Mouse (Mus musculus) liver, postnatal 0 days (tissue): ENCODE measurements around the gene Art2b. TPM values are rescaled to one million over a fixed set of nuclear protein-coding genes. Genes with fewer than 3 reads are reported as not detected.
"Not testable (repeated sequence)": the region's sequence is repeated elsewhere in the genome, so short reads cannot be mapped to it uniquely, and the experiment has no call there.

Experiments used
- ATAC-seq: fragments of 200-750 bp; cut with Nextera tagmentation; 2 replicates; pipeline ENCODE4 v1.8.0; 2017; ENCODE audit warnings: mild to moderate bottlenecking, moderate library complexity
- DNase-seq: peaks from one replicate; pipeline ENCODE4 v3.0.0-alpha.2; 2016
- H3K27ac ChIP-seq: fragments of 300-500 bp; sonication (generic); 2 replicates; pipeline ENCODE4 v1.5.1; 2014; ENCODE audit warnings: antibody characterized with exemption, moderate library complexity, mild to moderate bottlenecking, low read depth
- H3K27me3 ChIP-seq: fragments of 300-500 bp; sonication (generic); 2 replicates; pipeline ENCODE4 v1.6.1; 2014; ENCODE audit warnings: low read length, control low read depth, mixed read lengths; ENCODE audit not compliant: insufficient read depth
- H3K36me3 ChIP-seq: fragments of 300-500 bp; sonication (generic); replicated peaks from 2 replicates; pipeline ENCODE4 v1.6.1; 2014; ENCODE audit warnings: mild to moderate bottlenecking, control low read depth, low read length, moderate library complexity, mixed read lengths; ENCODE audit not compliant: insufficient read depth
- H3K4me1 ChIP-seq: fragments of 300-500 bp; sonication (generic); 2 replicates; pipeline ENCODE4 v1.6.1; 2014; ENCODE audit warnings: antibody characterized with exemption, mild to moderate bottlenecking, control low read depth; ENCODE audit not compliant: insufficient read depth
- H3K4me2 ChIP-seq: fragments of 300-500 bp; sonication (generic); 2 replicates; pipeline ENCODE4 v1.6.1; 2014; ENCODE audit warnings: low read depth, mild to moderate bottlenecking, low read length, moderate library complexity, mixed read lengths
- H3K4me3 ChIP-seq: fragments of 300-500 bp; sonication (generic); 2 replicates; pipeline ENCODE4 v1.5.1; 2014; ENCODE audit warnings: low read depth, low read length
- H3K9ac ChIP-seq: fragments of 300-500 bp; sonication (generic); replicated peaks from 2 replicates; pipeline ENCODE4 v1.6.1; 2014; ENCODE audit warnings: mild to moderate bottlenecking, moderate library complexity
- H3K9me3 ChIP-seq: fragments of 300-500 bp; sonication (generic); 2 replicates; pipeline ENCODE4 v1.6.1; 2016; ENCODE audit warnings: mild to moderate bottlenecking, control low read depth, low read length, mixed read lengths
- CTCF ChIP-seq: sonication (generic); IDR thresholded peaks from 2 replicates; pipeline ENCODE4 v1.5.1; 2016; ENCODE audit warnings: antibody characterized with exemption, low read depth
- EP300 ChIP-seq: IDR thresholded peaks from 2 replicates; pipeline ENCODE4 v1.6.1; 2016; ENCODE audit warnings: antibody characterized with exemption, low read depth, mild to moderate bottlenecking
- WGBS: fragments of 180-500 bp; shearing (Covaris S2); extraction: QIAGEN DNeasy Blood & Tissue Kit; methylation state at CpG from one replicate; pipeline ENCODE4 v1.1.7; 2014; ENCODE audit not compliant: insufficient replicate concordance; 5-methylcytosine and 5-hydroxymethylcytosine counted together
- polyA plus RNA-seq: library from polyadenylated mRNA; unstranded; fragments of >200 nt; fragmentation: Nextera tagmentation; extraction: Ambion mirVana; gene quantifications from 2 replicates; pipeline ENCODE4 v1.2.1, GENCODE M21; 2015

The Art2b gene
- polyA plus RNA-seq, 1 experiment from 2014 or later: 0.05 TPM

DNA sequence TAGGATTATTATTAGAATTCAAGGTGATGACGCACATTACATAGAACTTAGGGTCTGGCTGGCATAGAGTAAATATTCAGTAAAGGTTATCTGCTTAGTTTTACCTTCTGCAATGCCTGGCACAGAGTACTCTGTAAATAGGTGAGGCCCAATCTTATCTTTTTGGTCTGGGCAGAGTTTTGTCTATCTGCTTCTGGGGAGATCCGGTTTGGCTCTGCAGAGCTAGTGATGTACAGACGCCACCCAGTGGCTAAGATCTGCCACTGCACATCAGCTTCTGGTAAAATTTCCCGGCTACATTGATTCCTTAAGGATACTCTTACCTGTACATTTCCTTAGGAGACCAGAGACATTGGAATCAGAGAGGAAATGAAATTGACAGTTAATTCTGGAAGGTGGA lies 35.0 kb upstream of the Art2b start:
- H3K4me3 ChIP-seq: no peak overlapping the region
- no peaks in the 10 kb centered on the region for H3K36me3 ChIP-seq
- H3K9me3 ChIP-seq: no peaks in the 10 kb centered on the region
- H3K27ac ChIP-seq: no peak overlapping the region
- no peak overlapping the region for H3K4me2 ChIP-seq
- no peak for TF ChIP-seq EP300
- TF ChIP-seq CTCF: peak; percentile 81
- H3K4me1 ChIP-seq: peaks cover 5% of the 10 kb centered on the region; the same call in 1 of the 2 replicates
- 20% methylated on average over 4 of the region's 4 CpGs for WGBS
- DNase-seq: peak; percentile 49
- no peak overlapping the region for H3K9ac ChIP-seq
- no peak for ATAC-seq
- 0 out of 2 replicates have a peak, but pooled peaks cover 4% of the 10 kb centered on the region for H3K27me3 ChIP-seq

GRCm38 (mm10) chr7:101618273-101618672 lies 32.9 kb upstream of the Art2b start:
- Histone ChIP-seq H3K4me1 (peaks cover 5% of the 10 kb centered on the region; the same call in 1 of the 2 replicates), H3K4me2 (no peak overlapping the region), H3K27me3 (0 out of 2 replicates have a peak, but pooled peaks cover 4% of the 10 kb centered on the region), H3K4me3 (no peak overlapping the region), H3K9ac (no peak overlapping the region), H3K27ac (no peak overlapping the region), H3K9me3 (no peaks in the 10 kb centered on the region), H3K36me3 (no peaks in the 10 kb centered on the region)
- WGBS: 67% methylated on average over 7 of the region's 7 CpGs
- ATAC-seq: no peak
- TF ChIP-seq CTCF (no peak), EP300 (no peak)
- DNase-seq: no peak

DNA sequence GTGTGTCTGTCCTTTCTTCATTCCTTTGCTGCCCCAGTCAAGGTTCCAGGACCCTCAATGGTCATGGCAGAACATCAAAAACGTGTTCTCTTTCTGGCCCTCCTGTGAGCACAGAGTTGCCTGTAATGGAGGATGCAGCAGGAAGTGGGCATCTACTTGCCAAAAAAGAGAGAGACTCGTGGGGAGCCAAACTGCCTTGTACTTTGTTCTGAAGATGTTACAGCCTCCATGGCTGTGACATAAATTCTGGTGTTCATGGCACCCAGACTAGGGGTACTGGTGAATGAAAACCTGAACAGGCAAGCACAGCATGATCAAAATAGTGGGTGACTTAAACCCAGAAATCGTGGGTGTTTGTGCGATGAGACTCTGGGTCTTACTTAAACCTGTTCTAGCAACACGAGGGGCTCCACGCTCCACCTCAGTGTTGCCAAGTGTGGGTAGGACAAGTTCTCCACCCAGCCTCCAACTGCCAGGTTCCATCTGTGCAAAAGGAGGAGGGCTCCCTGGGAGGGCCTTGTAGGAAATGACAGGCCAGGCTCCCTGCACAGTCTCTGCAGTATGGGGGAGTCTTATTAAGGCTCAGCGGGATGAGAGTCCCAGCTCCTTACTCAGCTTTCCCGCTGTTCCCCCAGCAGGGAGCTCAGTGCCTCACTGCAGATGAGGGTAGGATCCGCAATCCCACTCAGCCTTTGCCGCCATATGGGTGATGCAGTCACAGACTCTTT lies 32.2 kb upstream of the Art2b start:
- 64% methylated on average over 10 of the region's 10 CpGs for WGBS
- H3K27ac ChIP-seq: no peak overlapping the region

DNA sequence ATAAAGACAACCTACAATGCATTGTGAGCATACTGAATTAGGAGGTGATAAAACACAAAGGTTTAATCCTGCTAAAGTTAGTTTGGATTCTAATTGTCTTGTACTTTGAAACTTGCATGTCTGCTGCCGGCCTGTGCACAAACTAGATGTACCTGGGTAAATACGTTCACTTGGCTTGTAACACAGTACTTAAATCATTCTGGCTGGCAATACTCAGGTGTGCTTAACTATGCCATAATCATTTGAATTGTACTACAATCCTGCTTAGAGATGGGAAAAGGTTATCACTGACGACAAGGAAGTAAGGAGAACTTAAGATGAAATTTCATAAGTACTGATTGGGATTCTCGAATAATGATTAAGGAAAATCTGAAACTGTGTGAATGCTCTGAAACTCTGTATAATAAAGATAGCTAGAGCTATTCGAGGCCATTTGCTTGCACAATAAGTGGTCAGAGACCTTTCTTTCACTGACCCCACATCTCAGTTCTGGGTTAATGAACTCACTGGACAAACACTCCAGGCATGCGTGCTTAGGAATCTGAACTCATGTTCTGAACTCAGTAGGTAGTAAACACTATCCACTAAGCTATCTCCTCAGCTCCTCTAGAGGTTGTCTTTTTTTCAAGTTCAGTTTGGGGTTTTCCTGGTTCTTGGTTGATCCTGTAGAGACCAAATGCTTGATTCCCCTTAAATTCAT lies 30.9 kb upstream of the Art2b start:
- DNase-seq: peak; percentile 21

More for the DNA sequence above, 32.2 kb upstream of the Art2b start:
- Histone ChIP-seq H3K4me2 (no peak overlapping the region), H3K9ac (no peak overlapping the region), H3K4me3 (no peak overlapping the region), H3K27me3 (no peaks in the 10 kb centered on the region), H3K4me1 (peaks cover 5% of the 10 kb centered on the region; the same call in 1 of the 2 replicates), H3K36me3 (no peaks in the 10 kb centered on the region), H3K9me3 (no peaks in the 10 kb centered on the region)
- DNase-seq: no peak
- no peak for TF ChIP-seq EP300
- no peak for TF ChIP-seq CTCF
- no peak for ATAC-seq

DNA sequence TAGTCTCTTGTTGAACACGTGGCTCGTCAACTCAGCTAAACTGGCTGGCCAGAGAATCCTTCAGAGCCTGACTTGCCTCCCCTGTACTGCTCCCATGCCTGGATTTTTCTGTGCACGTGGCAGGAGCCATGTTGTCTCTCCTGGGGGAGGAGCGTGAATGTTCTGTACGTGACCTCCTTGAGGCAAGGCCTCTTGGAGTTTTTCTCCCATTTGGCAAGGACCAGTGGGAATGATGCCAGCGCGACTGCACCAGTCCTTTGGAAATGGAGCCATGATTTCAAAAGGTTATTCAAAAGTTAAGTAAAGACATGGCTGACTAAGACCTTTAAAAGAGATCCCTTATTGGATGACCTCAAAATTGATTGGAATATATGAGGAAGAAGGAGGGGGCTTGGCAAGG lies 30.0 kb upstream of the Art2b start:
- WGBS: 75% methylated on average over 7 of the region's 7 CpGs
- H3K9me3 ChIP-seq: no peaks in the 10 kb centered on the region
- ATAC-seq (no peak), DNase-seq (peak; percentile 22)
- H3K27me3 ChIP-seq: no peaks in the 10 kb centered on the region
- no peak overlapping the region for H3K4me3 ChIP-seq
- H3K4me2 ChIP-seq: no peak overlapping the region
- peak overlapping the region; percentile 89 for H3K27ac ChIP-seq
- H3K9ac ChIP-seq: no peak overlapping the region
- H3K4me1 ChIP-seq: peaks cover 5% of the 10 kb centered on the region; the same call in 1 of the 2 replicates
- no peak for TF ChIP-seq EP300
- TF ChIP-seq CTCF: no peak
- no peaks in the 10 kb centered on the region for H3K36me3 ChIP-seq

More for the DNA sequence above, 30.9 kb upstream of the Art2b start:
- Histone ChIP-seq H3K9ac (no peak overlapping the region), H3K4me2 (no peak overlapping the region), H3K4me1 (peaks cover 5% of the 10 kb centered on the region; the same call in 1 of the 2 replicates), H3K9me3 (no peaks in the 10 kb centered on the region), H3K4me3 (no peak overlapping the region), H3K36me3 (no peaks in the 10 kb centered on the region), H3K27me3 (no peaks in the 10 kb centered on the region), H3K27ac (peak overlapping the region; percentile 89)
- 51% methylated on average over 6 of the region's 6 CpGs for WGBS
- ATAC-seq: peak; percentile 91
- TF ChIP-seq CTCF (no peak), EP300 (no peak)

DNA sequence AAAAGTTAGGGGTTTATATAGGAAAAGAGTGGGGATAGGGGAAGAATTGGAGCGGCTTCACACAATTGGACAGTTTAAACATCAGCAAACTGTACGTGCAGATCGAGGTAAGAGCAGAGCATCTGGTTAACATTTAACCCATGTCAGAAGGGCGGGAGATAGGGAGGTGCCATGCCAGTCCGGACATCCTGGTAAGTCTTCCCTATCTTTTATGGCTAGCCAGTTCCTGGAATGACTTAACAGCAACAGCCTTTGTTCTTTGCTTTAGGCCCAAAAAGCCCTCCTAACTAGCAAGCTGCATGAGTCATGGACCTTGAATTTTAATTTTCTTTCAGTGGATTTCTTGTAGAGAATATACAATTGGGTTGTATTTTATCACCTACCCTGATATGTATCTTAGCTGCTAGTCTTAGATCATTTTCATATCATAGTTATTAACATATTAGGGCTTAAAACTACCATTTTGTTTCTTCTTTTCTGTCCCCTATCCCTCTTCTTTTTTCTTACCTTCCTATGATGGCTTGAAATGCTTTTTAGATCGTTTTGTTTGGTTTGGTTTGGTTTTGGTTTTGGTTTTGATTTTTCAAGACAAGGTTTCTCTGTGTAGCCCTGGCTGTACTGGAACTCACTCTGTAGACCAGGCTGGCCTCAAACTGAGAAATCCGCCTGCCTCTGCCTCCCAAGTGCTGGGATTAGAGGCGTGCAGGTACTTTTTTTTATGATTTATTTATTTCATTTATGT lies 27.6 kb upstream of the Art2b start:
- not testable (repeated sequence) for H3K9ac ChIP-seq, ATAC-seq, H3K9me3 ChIP-seq, H3K27ac ChIP-seq, H3K4me3 ChIP-seq, H3K4me2 ChIP-seq, H3K4me1 ChIP-seq, H3K36me3 ChIP-seq, DNase-seq, H3K27me3 ChIP-seq
- WGBS: 53% methylated on average over 8 of the region's 8 CpGs
